Mouse (Mus musculus) lung, adult 18-20 months (tissue): Measurements from ENCODE around the gene Rprm.

Source experiments
- DNase-seq, 2 experiments: peaks; one replicate each; pipeline ENCODE4 v3.0.0; 2022; ENCODE audit warnings: mixed read lengths in 2 of 2

Rprm gene

DNA sequence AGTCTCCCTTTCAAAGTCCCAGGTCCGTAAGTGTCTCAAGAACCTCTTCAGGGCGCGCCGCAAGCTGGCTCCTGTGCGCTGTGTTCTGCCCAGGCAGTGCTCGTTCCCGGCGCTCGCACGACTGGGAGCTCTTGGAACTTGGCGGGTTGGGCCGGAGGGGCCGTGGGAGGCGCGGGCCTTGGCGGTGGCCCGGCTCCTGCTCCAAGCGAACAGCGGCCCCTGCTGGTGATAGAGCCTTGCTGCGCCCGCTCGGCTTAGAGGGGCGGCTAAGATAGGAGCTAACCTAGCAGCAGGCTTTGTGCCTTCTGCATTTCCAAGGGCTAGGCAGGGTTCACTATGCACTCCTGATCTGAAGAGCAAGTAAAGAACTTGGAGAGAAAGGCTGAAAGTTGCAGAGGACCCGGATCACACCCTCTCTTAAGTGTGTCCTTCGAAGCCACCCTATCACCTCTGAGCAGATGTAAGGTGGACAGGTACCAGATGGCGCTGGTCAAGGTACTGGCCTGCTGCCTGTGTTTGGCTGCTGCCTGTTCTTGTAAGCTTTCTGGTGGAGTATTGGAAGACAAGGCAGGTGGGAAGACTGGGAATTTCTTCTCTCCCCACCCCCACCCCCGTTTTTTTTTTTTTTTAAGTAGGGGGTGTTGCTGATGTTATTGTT, at the start of gene Rprm:
Rprm (minus strand) TSS at position 123 of the 658 bp plus-strand sequence.
- peak; percentile 84 to 87 for DNase-seq

GRCm38 (mm10) chr2:54119305-54119704, 34.0 kb upstream of the Rprm start:
- no peak for DNase-seq

GRCm38 (mm10) chr2:54118881-54119280, 33.5 kb upstream of the Rprm start:
- DNase-seq: peak in 1 of 2 experiments; percentile 15

GRCm38 (mm10) chr2:54111294-54111693, 25.9 kb upstream of the Rprm start:
- DNase-seq: no peak

DNA sequence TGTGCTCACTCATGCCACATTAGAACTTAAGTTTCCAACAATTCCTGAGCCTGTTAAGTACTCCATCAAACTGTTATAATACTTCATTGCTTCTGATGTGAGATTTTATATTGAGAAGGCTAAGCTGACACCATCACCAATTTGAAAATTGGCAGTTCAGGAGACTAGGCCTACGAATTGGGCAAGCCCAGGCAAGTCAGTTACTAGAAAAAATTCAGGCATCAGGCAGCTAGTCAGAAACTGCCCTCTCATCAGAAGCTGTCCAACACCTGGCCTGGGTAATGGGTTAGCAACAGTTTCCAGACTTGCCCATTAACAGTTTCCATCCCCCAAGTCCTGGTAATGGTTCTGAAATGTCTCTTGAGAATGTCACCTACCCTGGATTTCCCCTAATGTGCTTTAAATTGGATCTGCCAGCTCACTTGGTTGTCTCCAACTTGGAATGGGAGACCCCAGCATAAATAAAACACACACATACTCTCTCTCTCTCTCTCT, 20.9 kb upstream of the Rprm start:
- DNase-seq: no peak

DNA sequence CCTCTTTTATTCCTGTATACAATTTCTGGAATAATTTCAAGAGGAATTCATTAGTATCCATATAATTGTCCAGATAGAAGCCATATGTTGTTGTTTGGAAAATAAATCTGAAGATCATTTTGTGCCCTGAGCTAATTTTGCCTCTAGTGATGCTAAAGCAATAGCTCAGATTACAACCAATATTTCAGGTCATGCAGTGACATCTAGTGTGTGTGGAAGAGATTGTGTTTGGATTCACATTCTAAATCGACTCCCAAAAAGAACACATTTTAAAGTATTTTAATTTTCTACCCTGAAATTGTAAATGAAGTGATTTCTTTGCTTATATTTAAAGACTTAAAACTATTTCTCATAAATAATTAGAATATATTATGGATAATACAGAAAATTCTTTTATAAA, 14.6 kb upstream of the Rprm start:
- DNase-seq: no peak

GRCm38 (mm10) chr2:54092616-54093015, 7.3 kb upstream of the Rprm start:
- no peak for DNase-seq

- no peak for DNase-seq
Observed at GRCm38 (mm10) chr2:54086254-54086653, 902 bp upstream of the Rprm start.

- DNase-seq: peak in 1 of 2 experiments; percentile 3
Observed at GRCm38 (mm10) chr2:54084737-54085429, 469 bp downstream of the Rprm start.

- peak in 1 of 2 experiments; percentile 4 for DNase-seq
Observed at GRCm38 (mm10) chr2:54083861-54084736, 1.3 kb downstream of the Rprm start.

GRCm38 (mm10) chr2:54078961-54079360, 6.4 kb downstream of the Rprm start:
- no peak for DNase-seq

GRCm38 (mm10) chr2:54071526-54071925, 13.8 kb downstream of the Rprm start:
- DNase-seq: no peak

GRCm38 (mm10) chr2:54062421-54062820, 22.9 kb downstream of the Rprm start:
- DNase-seq: no peak

DNA sequence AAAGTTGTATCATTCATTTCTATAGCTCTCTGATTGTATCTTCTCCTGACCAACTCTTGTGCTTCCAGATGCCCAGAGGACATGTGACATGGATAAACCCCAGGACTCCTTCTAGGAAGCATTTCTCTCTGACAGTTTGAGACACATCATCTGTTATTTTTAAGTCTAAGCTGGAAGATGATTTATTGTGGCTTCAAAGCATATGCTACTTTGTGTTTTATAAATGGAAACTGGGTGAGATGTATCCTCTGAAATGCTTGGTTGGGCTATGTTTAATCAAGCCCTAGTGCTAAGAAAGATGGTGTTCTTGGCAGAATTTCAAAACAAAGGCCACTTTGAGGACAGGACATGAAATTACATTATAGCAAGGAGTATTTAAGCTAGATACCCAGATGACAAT, 24.3 kb downstream of the Rprm start:
- DNase-seq: no peak
